Mouse (Mus musculus) left cerebral cortex, postnatal 25 days (tissue): ENCODE measurements around the gene Dagla. TPM values are rescaled to one million over a fixed set of nuclear protein-coding genes. Genes with fewer than 3 reads are reported as not detected.

Experiments used
- DNase-seq, 2 experiments: peaks; one replicate each; pipeline ENCODE4 v3.0.0; 2022; ENCODE audit warnings: low spot score in 2 of 2, mixed read lengths in 1 of 2
- intact Hi-C: fragments of 180-260 bp; cut with DNase I; formaldehyde crosslinking; loops from one replicate; pipeline ENCODE4 v1.15.1; 2025
- total RNA-seq, 2 experiments: library from RNA; stranded (reverse); gene quantifications; 2 replicates each; pipeline ENCODE4 v1.2.3; 2021

Gene Dagla
- total RNA-seq, 2 experiments from 2014 or later, result 90.4 to 91.2 TPM

- DNase-seq, result no peak
- intact Hi-C loops, result no loop called here
Measured at GRCm38 (mm10) chr19:10219593-10219992, 85.1 kb downstream of the Dagla start.

- DNase-seq, result peak; percentile 45 to 46
- intact Hi-C loops, result no loop called here
Measured at GRCm38 (mm10) chr19:10219108-10219507, 85.6 kb downstream of the Dagla start.

- no peak for DNase-seq
- intact Hi-C loops, result no loop called here
Measured at GRCm38 (mm10) chr19:10216101-10216500, 88.6 kb downstream of the Dagla start.

GRCm38 (mm10) chr19:10213796-10214471 lies 90.7 kb downstream of the Dagla start:
- DNase-seq, result no peak
- intact Hi-C loops, result no loop called here

- intact Hi-C loops, result no loop called here
- DNase-seq, result no peak
Measured at GRCm38 (mm10) chr19:10210885-10211284, 93.8 kb downstream of the Dagla start.

GRCm38 (mm10) chr19:10208851-10209250 lies 95.8 kb downstream of the Dagla start:
- no peak for DNase-seq
- intact Hi-C loops, result no loop called here

GRCm38 (mm10) chr19:10205051-10205450 lies 99.6 kb downstream of the Dagla start:
- DNase-seq, result no peak
- intact Hi-C loops, result no loop called here

GRCm38 (mm10) chr19:10204616-10205001 lies 100.1 kb downstream of the Dagla start:
- intact Hi-C loops, result no loop called here
- peak; percentile 40 to 47 for DNase-seq

- intact Hi-C loops, result no loop called here
- peak; percentile 93 to 94 for DNase-seq
Measured at GRCm38 (mm10) chr19:10203848-10204615, 100.6 kb downstream of the Dagla start, which contains the start of the genes Tmem258 and Fen1. Gene Tmem258 (plus strand): TSS chr19:10204014. Gene Fen1 (minus strand): TSS chr19:10204169.

GRCm38 (mm10) chr19:10203146-10203847 lies 101.4 kb downstream of the Dagla start:
- intact Hi-C loops, result no loop called here
- DNase-seq, result no peak

GRCm38 (mm10) chr19:10198723-10199122 lies 106.0 kb downstream of the Dagla start:
- DNase-seq, result peak; percentile 77 to 82
- intact Hi-C loops, result loop anchor here (2.0 to 5.0 kb wide), 3 partner anchors 164 to 281 kb away; partner anchors contain the start of genes Best1 and Rab3il1

GRCm38 (mm10) chr19:10198286-10198685 lies 106.4 kb downstream of the Dagla start:
- intact Hi-C loops, result loop anchor here (2.0 to 5.0 kb wide), 3 partner anchors 163 to 281 kb away; partner anchors contain the start of genes Best1 and Rab3il1
- no peak for DNase-seq

GRCm38 (mm10) chr19:10197130-10197529 lies 107.5 kb downstream of the Dagla start:
- DNase-seq, result no peak

More at GRCm38 (mm10) chr19:10197130-10197529, 107.5 kb downstream of the Dagla start:
- intact Hi-C loops, result loop anchor here (5.0 kb wide), 1 partner anchor 280 kb away; no protein-coding TSS in a partner anchor

Other genes starting within 250 kb of the Dagla start
- 100 to 1,000 TPM; 141 to 145 TPM for gene Fads2, start 203.1 kb downstream of the Dagla start, total RNA-seq
- gene Fads1, start 122.0 kb downstream of the Dagla start, total RNA-seq, result 100 to 1,000 TPM; 180 to 188 TPM
- gene Tmem258, start 100.9 kb downstream of the Dagla start, total RNA-seq, result 10 to 100 TPM; 70.0 to 76.0 TPM
- gene Fen1, start 100.7 kb downstream of the Dagla start, total RNA-seq, result 1 to 10 TPM; 8.9 to 9.9 TPM
- gene Myrf, start 64.1 kb downstream of the Dagla start, total RNA-seq, result 10 to 100 TPM; 12.2 to 16.1 TPM
- 100 to 1,000 TPM; 309 to 332 TPM for gene Syt7, start 84.2 kb upstream of the Dagla start, total RNA-seq
- gene Lrrc10b, start 152.6 kb upstream of the Dagla start, total RNA-seq, result 10 to 100 TPM in 1 of 2 experiments, 1 to 10 TPM in 1; 4.8 to 30.6 TPM
- 1 to 10 TPM in 1 of 2 experiments, under 1 TPM in 1; 0.80 to 1.1 TPM for gene Ppp1r32, start 178.1 kb upstream of the Dagla start, total RNA-seq
- 10 to 100 TPM; 68.8 to 73.5 TPM for gene Cpsf7, start 220.4 kb upstream of the Dagla start, total RNA-seq
- 10 to 100 TPM; 53.7 to 60.0 TPM for gene Sdhaf2, start 221.3 kb upstream of the Dagla start, total RNA-seq